Mouse (Mus musculus) cerebellum, adult 11-12 months (tissue): ENCODE measurements at regions not wholly inside any gene's neighbourhood (a gene's known extent, or its start where the extent isn't known, plus 50 kb on each side); places are given as distances from the start of the nearest gene placed in this dataset.

Experiments used
- DNase-seq: peaks from one replicate; pipeline ENCODE4 v3.0.0; 2022

DNA sequence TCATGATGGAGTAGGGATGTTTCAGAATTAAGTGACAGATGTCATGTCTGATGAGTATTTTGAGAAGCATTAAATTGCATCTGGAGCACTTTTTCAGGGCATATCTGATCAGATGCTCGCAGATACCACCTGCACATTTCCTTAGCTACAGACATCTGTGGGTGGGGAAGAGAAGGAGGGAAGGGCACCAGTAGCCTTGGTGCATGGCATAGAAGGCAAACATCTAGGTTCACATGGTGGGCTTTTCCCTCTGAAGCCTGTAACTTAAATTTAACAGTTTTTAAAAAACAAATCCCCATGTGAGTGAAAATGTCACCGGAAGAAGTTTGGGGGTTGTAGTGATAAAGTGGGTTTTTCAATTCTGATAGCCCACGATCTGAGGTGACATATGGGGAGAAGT, 267.1 kb upstream of the Ptger4 start:
- DNase-seq, result no peak

DNA sequence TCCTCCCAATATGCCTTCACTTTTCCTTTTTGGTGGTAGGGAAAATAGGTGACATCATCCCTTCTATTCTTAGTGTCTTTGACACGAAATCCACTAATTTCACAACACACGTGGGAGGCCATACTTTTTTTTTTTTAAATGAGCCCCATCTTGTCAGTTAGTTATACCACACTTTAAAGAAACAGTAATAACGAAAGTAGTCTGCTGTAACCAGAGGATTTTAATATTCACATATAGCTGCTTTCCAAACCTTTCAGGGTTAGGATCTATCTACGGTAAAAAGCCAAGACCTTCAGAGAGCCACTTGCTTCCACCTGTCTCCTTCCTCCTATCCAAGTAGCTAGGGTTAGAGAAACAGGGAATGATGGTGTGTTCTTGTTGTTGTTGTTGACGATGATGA, 268.6 kb upstream of the Ptger4 start:
- DNase-seq, result no peak

DNA sequence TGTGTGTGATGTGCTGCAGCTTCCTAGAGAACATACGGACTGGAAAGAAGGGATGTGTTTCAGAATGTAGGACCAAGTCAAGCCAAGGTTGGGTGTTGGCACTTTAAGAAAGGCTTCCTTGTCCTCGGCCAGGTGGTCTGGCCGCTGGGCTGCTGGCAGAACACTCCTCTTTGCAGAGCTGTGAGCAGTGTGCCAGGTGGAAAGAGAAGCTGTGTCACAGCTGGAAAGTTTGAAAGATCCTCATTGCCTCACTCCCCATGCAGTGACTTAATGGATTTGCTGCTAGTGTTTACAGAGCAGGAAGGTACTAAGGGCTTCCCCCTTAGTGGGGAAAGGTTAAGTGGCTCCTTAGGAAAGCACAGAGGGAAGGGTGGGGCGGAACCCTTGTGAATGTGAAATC, 269.2 kb upstream of the Ptger4 start:
- DNase-seq, result no peak

DNA sequence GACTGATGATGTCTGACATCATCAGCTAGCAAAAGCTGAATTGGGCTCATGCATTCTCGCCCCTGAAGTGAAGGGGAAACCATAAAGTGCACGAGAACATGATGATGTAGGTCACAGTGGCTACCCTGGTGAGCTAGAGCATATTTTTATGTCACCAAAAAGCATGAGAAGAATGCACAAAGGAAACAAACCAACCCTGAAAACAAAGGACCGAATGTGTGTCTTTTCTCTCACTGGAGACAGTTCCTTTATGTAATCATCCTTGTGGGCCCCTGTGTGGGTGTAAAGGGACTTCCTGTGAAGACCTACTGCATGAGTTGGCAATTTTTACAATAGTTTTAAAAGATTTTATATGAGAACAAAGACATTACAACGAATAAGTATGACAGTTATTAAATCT, 270.2 kb upstream of the Ptger4 start:
- no peak for DNase-seq

DNA sequence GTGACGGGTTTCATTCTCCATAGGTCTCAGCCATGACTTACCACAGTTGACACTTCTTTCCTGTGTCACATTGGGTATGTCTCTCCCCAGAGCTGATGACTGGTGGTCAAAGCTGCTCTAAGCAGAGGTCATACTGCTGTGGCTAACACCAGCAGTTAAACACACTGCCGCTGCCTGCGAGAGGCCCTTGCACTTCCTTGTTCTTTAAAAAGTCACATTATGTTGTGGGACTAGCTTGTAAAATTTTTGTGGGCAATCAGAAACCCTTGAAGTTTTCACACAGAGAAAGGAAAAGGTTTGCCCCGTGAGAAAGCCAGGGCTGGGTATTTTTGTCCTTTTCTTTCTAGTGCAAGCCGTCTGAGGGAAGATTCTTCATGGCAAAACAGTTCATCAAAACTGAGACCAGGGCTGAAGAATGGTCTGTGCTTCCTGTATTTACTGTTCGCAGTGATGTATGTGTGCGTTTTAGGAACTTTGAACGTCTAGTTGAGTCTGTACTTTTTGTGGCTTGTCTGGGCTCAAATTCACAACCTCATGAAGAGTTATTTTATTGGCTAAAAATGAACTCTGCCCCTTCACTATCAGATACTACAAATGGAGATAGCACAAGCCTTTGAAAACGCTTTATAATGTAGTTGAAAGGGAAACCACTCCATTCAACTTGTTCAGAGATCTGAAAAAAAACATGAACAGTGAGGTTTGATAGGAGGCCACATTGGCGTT, 273.4 kb upstream of the Ptger4 start:
- DNase-seq, result no peak

DNA sequence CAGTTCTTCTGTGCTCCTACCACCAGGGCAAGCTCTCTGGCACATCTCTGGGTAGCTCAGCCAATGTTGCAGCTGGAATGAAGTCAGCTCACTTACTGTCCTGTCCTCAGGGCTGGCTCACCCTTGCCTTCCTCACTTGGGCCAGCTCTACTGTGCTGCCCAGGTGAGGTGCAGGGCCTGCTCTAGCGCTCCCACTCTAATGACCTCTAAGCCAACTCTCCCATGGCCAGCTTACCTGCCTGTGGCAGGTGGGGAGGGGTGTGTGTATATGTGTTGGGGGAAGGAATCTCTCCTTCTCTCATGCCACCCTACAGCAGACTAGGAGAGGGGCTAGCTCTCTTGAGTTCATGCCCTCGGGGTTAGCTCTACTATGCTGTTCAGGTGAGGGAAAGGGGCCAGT, 275.6 kb upstream of the Ptger4 start:
- DNase-seq, result no peak

DNA sequence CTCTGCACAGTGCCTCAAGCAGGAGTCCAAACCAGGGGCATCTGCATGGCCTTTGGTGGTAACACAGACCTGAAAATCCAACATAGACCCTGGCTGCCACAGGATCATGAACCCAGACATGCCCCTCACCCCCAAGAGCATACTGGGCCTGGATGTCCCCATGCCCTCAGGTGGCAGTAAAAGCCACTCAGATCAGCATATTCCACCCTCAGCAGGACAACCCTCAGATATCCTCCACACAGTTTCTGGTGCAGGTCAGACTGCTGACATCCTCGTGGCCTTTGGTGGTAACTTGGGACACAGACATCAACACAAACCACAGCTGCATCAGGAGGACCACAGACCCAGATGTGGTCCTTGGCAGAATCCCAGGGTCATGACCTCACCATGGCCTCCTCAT, 276.0 kb upstream of the Ptger4 start:
- no peak for DNase-seq

DNA sequence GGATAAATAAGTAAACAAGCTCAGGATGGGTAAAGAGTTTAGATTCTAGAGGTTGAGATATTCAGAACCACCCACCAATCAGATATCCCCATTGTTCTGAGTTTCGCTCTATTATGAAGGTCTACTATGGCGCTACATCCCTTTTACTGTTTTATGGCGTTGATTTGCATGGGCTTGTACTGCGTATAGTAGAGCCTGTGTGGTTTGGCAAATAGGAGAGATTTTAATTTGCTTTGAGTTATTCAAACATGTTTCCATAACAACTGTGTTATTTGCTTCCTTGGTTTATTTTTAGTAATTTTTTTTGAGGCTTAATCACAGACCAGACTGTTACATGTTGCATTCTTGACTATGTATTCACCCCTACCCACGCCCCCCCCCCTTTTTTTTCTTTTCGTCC, 284.6 kb upstream of the Ptger4 start:
- DNase-seq, result no peak

DNA sequence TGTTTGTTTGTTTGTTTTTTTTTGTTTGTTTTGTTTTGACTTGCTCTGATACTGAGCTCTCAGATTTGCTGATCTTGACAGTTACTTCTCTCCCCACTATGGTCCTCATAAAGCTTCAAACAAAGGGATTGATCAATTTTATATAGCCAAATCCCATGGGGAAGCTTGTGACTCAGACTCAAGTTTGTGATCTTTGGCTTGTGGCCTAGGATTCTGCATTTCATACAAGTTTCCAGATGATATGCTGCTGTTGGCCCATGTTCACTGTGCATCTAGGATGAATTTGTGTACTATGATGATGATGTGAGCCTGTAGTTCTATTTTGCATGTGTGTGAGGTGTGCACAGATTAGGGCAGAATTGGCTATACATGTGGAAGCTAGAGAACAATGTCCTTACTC, 289.7 kb upstream of the Ptger4 start:
- DNase-seq, result no peak

DNA sequence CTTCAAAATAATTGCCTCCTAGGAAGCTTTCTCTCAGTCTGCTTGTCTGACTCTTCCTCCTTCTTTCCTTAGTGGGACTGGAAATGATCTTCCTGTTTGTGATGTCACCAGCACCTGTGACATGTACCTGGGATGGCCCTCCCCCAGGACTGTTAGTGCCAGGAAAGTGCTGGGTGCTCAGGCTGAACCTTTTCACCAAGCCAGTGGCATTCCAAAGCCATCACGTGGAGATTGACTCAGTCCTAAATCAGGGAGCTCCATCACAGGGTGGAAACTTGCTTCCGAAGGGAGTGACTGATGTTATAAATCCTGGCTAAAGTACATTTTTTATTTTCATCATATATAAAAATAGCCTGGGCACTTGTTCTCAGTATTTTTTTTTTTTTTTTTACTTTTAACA, 293.4 kb upstream of the Ptger4 start:
- no peak for DNase-seq

DNA sequence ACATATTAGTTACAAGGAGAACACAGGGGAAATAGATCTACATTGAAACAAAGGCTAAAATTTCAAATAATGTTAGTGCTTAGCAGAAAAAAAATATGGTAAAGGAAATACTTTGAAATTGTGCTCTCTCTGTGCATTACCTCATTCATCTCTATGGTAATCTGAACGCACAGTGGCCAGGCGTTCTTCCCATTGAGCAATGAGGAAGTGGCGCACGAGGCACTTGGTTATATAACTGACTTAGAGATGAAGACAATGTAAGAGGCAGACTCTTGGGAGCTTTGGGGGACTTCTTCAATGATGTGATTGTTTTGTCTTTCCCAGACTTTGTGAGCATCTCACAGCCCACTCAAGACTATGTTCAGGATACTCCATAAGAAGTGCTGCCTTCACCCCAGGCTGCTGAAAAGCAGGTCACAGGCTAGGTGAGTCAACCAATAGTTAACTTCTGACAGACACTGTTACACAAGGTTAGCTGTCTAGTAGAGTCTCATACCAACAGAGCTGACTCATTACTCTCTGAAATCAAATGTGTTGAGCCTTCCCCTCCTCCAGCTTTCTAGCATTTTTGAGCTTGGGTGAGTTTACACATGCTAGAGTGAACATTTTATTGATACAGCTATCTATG, 295.4 kb upstream of the Ptger4 start:
- DNase-seq, result no peak

DNA sequence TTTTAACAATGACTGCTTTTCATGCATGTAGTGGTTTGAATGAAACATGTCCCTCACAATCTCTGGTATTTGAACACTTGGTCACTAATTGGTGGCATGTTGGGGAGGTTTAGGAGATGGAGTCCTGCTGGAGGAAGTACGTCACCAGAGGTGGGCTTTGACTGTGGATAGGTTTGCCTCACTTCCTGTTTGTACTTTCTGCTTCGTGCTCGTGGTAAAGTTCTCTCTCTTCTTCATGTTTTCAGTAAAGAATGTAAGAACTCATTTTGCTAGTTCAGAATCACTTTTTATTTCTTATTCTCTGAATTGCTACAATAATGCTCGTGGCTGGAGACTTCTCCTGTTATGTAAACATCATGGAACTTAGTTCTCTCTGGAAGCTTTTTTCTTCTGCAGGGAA, 310.5 kb upstream of the Ptger4 start:
- DNase-seq, result no peak

DNA sequence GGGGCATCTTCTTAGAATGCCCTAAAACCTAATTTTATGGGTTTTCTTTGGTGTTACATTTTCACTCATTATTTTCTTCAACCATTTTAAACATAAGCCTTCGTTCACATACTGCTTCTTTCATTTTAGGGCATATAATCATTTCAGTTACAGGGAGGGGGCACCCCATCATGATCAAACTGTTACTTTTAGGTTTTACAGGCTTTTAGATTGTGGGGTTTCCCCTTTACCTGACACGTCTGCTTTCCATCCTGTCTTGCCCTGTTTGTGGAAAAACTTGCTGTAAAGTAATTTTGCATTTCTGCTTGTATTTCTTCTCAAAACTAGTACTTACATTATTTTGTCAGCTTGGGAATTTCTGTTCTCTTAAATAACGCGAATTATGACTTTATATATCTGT, 310.9 kb upstream of the Ptger4 start:
- DNase-seq, result no peak

DNA sequence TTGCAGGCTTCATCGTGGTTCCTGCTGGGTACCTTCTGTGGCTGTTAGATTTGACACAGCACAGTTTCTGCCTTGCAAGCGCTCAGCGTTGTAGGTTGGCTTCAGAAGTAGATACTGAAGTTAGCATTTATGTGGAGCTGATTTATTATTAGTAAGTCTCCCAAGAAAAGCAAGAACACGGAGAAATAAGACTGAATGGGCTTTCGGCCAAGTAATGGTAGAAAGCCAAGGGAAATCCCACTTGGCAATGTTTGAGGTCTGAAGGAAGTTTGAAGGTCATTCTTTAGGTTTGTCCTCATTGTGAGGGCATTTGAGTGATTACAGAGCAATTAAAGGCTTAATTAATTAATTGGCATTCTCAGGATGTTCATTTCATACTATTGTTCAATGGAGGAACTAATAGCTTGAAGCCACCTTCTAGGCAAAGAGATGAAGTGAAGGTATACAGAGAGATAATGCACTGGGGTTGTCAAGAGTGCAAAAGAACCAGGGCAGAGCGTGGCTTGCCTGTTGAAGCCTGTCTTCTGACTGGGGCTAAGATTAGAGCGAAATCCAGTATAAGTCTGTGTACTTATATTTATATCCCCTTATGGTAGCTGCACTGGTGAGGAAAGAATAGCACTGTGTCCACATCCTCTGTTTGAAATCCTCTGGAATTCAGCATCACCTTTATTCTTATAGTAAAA, 311.5 kb upstream of the Ptger4 start:
- no peak for DNase-seq

DNA sequence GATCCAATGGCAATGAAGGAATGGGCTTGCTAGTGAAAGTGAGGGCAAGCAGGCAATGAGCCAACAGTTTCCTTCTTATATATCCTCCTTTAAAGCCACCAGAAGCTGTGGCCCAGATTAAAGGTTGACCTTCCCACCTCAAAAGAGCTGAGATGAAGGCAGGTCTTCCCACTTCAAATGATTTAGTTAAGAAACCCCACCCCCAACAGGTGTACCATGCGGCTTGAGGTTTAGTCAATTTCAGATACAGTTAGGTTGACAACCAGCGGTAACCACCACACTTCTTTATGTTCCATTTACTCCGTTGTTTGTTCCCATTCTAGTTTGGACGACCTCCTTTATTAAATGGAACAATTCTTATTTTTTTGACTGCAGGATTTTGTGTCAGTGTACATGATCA, 317.8 kb upstream of the Ptger4 start:
- DNase-seq, result no peak

DNA sequence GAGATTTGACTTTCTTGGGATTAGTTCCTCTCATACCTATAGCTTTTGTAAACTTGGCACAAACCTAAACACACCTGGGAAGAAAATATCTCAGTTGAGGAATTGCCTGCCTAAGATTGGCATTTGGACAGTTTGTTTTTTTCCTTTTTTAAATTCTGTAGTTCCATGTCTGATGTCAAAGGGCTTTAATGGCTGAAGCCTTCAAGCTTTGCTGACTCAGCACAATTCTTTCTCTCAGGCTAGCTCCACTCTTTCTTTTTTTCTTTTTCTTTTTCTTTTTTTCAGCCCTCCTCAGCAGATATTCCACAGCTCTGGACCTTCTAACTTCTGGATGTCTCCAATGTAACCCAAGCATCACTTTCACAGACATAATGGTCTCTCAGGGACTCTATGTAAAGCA, 330.4 kb upstream of the Ptger4 start:
- DNase-seq, result no peak

DNA sequence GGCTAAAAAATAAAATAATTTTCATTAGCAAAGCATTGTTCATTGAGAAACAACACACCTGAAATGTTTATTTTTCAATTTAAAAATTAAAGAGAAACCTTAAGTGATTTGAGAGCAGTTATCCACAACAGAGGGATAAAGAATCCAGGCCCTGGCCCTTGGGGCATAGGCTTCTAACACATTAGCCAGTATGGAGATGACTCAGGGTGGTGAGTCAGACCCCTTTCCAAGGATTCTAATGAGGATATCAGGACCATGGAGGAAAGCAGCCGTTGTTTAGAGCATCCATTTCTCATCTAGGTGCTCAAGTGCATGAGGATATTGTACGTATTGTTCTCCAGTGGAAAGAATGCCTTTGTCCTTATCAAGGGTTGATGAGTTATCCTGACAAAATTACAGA, 335.6 kb upstream of the Ptger4 start:
- DNase-seq, result no peak

DNA sequence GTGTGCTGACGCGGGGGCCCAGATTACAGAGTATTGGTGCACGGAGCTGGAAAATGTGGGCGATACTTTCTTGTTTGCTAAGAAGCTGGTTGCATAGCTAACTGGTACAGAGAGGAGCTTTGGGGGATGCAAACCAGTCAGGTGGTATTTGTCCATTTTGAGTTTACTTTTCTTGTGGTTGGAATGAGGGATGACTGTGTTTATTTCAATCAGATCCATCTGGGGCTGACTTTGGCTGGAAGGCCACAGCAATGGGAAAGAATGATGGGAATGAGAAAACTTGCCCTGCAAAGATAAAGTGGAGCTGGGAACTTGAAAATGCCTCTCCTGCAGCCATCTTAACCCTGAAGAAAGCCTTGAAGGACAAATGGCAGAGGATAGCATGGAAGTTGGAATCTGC, 336.4 kb upstream of the Ptger4 start:
- DNase-seq, result no peak

DNA sequence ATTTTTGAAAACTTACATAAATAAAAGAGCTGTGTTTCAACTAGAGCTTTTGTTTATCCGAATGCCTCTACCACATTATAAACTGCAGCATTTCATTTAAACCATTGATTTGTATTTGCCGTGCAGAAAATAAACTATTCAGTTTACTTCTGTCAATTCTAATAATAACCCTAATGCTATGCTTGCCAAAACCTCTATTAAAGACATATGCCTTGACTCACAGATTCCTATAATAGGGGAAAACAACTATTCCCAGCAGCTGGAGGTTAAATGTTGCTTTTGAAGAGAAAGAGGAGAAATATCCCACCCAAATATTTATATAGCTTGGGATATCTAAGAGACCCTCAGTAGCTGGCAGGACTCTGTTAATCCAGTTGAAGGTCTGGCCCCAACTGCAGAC, 340.4 kb upstream of the Ptger4 start:
- no peak for DNase-seq

DNA sequence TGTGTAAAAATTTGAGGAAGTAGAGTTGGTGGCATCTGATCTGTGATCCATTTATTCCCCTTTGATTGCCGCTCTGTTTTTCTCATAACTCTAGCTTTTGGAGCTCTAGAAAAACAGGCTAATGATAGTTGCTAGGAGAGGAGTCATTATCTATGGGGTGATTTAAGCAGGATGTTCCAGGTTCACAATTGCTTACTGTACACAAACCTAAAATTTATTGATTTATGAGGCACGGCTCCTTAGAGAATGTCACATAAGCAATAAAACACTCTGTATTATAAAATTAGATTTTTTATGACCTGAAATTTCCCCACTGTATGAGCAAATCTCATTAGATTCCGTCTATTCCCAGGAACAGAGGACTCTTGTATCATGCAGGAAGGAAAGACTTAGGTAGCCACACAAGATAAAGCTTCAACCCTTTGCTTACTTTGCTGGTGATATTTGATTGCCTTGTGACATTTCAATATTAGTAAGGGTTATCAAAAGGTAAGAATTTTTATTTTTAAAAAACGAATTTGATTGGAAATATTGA, 360.8 kb upstream of the Ptger4 start:
- DNase-seq, result no peak

DNA sequence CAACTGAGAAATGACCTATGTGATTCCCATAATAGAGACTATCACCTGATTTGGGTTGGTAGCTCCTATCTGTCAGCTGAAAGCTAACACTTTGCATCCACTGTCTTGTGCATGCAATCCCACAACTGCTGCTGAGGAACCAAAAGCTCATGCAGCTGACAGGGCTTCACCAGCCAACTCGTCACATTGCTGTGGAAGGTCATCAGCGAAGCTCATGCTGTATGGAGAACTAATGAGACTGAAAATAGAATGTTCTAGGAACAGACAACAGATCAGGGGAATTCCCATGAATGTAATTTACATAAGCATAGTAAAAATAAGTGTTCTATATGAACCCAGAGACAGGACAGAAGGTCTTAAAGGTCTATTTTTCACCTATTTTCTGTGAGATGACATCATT, 363.5 kb upstream of the Ptger4 start:
- no peak for DNase-seq

DNA sequence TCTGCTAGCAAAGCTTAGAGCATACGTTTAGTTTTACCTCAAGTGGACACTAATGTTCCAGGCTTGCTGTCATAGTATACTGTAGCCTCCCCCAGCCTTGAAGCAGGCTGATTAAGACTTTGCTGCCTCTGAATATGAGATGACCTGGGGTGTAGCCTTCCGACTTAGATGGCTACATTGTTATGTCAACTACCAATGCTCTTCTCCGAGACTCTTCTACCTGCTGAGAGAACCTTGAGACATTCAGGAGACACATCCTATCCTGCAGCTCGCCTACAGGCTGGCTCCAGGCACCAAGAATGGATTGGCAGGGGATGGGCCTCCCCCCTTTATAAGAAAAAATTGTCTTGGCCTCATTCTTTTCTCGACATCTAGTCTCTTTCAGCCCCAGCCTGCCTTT, 379.0 kb upstream of the Ptger4 start:
- DNase-seq, result no peak

DNA sequence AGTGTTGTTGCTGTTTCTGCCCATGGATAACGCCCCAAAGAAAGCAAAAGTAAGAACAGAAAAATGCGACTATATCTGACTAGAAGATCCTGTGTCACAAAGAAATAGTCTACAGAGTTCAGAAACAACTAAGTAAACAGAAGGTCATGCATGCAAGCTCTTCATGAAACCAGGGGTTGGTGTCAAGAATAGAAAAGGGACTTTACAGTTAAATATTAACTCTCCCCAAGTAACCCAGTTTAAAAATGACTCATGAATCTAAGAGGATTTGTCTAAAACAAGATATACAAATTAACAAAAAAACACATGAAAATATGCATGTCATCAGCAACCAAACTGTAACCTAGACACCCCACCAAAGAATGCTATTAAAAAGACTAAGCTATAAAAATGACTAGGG, 381.4 kb upstream of the Ptger4 start:
- DNase-seq, result no peak

DNA sequence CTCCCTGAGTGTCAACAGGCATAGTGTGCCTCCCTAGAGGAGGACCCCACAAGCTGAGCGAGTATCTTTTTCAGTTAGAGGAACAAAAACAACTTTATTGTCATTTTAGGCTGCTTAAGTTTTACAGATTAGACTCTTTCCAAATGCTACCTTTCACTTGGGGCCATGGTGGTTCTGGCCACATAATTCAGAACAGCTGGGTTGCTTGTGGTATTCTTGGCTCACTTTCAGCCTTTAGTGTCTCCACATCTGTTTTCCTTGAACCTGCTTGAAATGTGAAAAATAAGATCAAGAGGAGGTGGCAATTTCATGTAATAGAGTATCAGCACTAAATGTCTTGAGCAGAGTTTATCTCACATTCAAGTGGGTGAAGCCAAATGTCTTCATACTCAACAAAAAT, 402.7 kb upstream of the Ptger4 start:
- no peak for DNase-seq
